Comparison of ENCODE assay signal across 8 mouse cellular contexts in genomic region chr4:141010941-141011429, GRCm38 (mm10). TPM values are rescaled to one million over a fixed set of nuclear protein-coding genes. Genes with fewer than 3 reads are reported as not detected.
A peak's percentile ranks its signal among the peaks of the same experiment; 100 is the strongest.
DNase-seq lines count a peak whose midpoint lies in the region; ATAC-seq and TF ChIP-seq lines count a peak whose summit lies in the region.

No protein-coding gene starts in this region.

- no peak for TF ChIP-seq POLR2A in testis, adult 2 months (IDR thresholded peaks at IDR 0.05; ENCODE audit: control insufficient read depth, low read depth, low read length)
- TF ChIP-seq POLR2A in limb, embryonic 14.5 days (IDR thresholded peaks at IDR 0.05; ENCODE audit: borderline replicate concordance, extremely low read depth, insufficient read depth, insufficient read length), result no peak

- TF ChIP-seq CTCF in testis, adult 2 months (IDR thresholded peaks at IDR 0.05; ENCODE audit: control insufficient read depth, insufficient read depth, insufficient replicate concordance, low read depth, low read length), result no peak

- H3K9ac ChIP-seq in heart, embryonic 15.5 days, result peak overlapping the region; percentile 71
- H3K9ac ChIP-seq in limb, embryonic 14.5 days (ENCODE audit: low read depth, low read length, severe bottlenecking), result peak overlapping the region; percentile 92
- H3K9ac ChIP-seq in neural tube, embryonic 12.5 days, result peak overlapping the region; percentile 80

- 2% methylated on average over 17 of the region's 17 CpGs for WGBS in heart, embryonic 15.5 days
- WGBS in limb, embryonic 14.5 days, result 4% methylated on average over 16 of the region's 17 CpGs
- WGBS in neural tube, embryonic 12.5 days, result under 1% methylated on average over 17 of the region's 17 CpGs

- H3K9me3 ChIP-seq in heart, embryonic 15.5 days (replicated peaks), result no peaks in the 10 kb centered on the region
- no peaks in the 10 kb centered on the region for H3K9me3 ChIP-seq in limb, embryonic 14.5 days (ENCODE audit: control insufficient read depth, low read length)
- peaks cover 7% of the 10 kb centered on the region; the same call in 1 of the 2 replicates for H3K9me3 ChIP-seq in neural tube, embryonic 12.5 days

- no peak for DNase-seq in testis, postnatal 14 days (ENCODE audit: low spot score)
- peak; percentile 69 for DNase-seq in limb, embryonic 14.5 days (ENCODE audit: low spot score)
- DNase-seq in left cerebral cortex, adult 18-20 months (ENCODE audit: low spot score in 2 of 2), result no peak
- DNase-seq in layer of hippocampus, adult 8-10 months (ENCODE audit: low spot score in 2 of 2), result no peak

- 0 out of 2 replicates have a peak, but pooled peaks have one; percentile 11 for ATAC-seq in heart, embryonic 15.5 days (replicated peaks; ENCODE audit: insufficient number of reproducible peaks, insufficient read depth, low FRiP score, low read depth)
- ATAC-seq in limb, embryonic 14.5 days (ENCODE audit: low FRiP score, low read depth), result peak; percentile 41; the same call in 1 of the 2 replicates
- peak; percentile 51 for ATAC-seq in neural tube, embryonic 12.5 days (ENCODE audit: low FRiP score, low read depth)
- no peak for ATAC-seq in erythroid progenitor cell, adult 5-6 weeks (replicated peaks; ENCODE audit: low FRiP score, poor library complexity, severe bottlenecking)

- no peaks in the 10 kb centered on the region for H3K27me3 ChIP-seq in testis, adult 2 months (ENCODE audit: control insufficient read depth, insufficient read depth, low read length)
- H3K27me3 ChIP-seq in heart, embryonic 15.5 days, result no peaks in the 10 kb centered on the region
- H3K27me3 ChIP-seq in limb, embryonic 14.5 days (ENCODE audit: control insufficient read depth, insufficient read depth, low read length), result no peaks in the 10 kb centered on the region
- no peaks in the 10 kb centered on the region for H3K27me3 ChIP-seq in neural tube, embryonic 12.5 days (replicated peaks)

- peaks cover 6% of the 10 kb centered on the region for H3K4me1 ChIP-seq in testis, adult 2 months (ENCODE audit: control insufficient read depth, insufficient read depth, low read length)
- H3K4me1 ChIP-seq in heart, embryonic 15.5 days (replicated peaks), result peaks cover 50% of the 10 kb centered on the region
- peaks cover 18% of the 10 kb centered on the region for H3K4me1 ChIP-seq in limb, embryonic 14.5 days (ENCODE audit: control insufficient read depth, insufficient read depth, low read length)
- H3K4me1 ChIP-seq in neural tube, embryonic 12.5 days, result peaks cover 31% of the 10 kb centered on the region

- peak overlapping the region; percentile 39 for H3K4me3 ChIP-seq in testis, adult 2 months (ENCODE audit: control insufficient read depth, low read depth, low read length)
- H3K4me3 ChIP-seq in heart, embryonic 15.5 days, result peak overlapping the region; percentile 70
- peak overlapping the region; percentile 75 for H3K4me3 ChIP-seq in limb, embryonic 14.5 days (replicated peaks; ENCODE audit: low read length)
- peak overlapping the region; percentile 66 for H3K4me3 ChIP-seq in neural tube, embryonic 12.5 days

- no peaks in the 10 kb centered on the region for H3K36me3 ChIP-seq in testis, adult 2 months (ENCODE audit: control insufficient read depth, insufficient read depth, low read length)
- peaks cover 29% of the 10 kb centered on the region for H3K36me3 ChIP-seq in heart, embryonic 15.5 days
- peaks cover 49% of the 10 kb centered on the region for H3K36me3 ChIP-seq in limb, embryonic 14.5 days (ENCODE audit: control insufficient read depth, insufficient read depth, low read length)
- peaks cover 55% of the 10 kb centered on the region for H3K36me3 ChIP-seq in neural tube, embryonic 12.5 days

- H3K4me2 ChIP-seq in heart, embryonic 15.5 days, result peak overlapping the region; percentile 84
- peak overlapping the region; percentile 88 for H3K4me2 ChIP-seq in limb, embryonic 14.5 days (replicated peaks; ENCODE audit: low read depth, low read length, severe bottlenecking)
- peak overlapping the region; percentile 83 for H3K4me2 ChIP-seq in neural tube, embryonic 12.5 days (replicated peaks)

- H3K27ac ChIP-seq in testis, adult 2 months (ENCODE audit: control insufficient read depth, insufficient read depth, low read depth, low read length), result no peak overlapping the region
- H3K27ac ChIP-seq in heart, embryonic 15.5 days, result peak overlapping the region; percentile 77
- H3K27ac ChIP-seq in limb, embryonic 14.5 days (replicated peaks; ENCODE audit: low read depth, low read length), result peak overlapping the region; percentile 94
- H3K27ac ChIP-seq in neural tube, embryonic 12.5 days, result no peak overlapping the region

RNA-seq across cellular contexts. Expression of gene Mfap2, which starts 0.8 kb away (rescaled TPM):
- polyA plus RNA-seq in testis, adult 2 months (2012; rRNA removed), result 2.3 and 4.7 TPM in 2 replicates
- polyA plus RNA-seq in heart, embryonic 15.5 days (2015; fragmentation: Nextera tagmentation; extraction: Ambion mirVana), result 237 and 341 TPM in 2 replicates
- polyA plus RNA-seq in limb, embryonic 14.5 days (2012; rRNA removed), result 708 and 919 TPM in 2 replicates
- polyA plus RNA-seq in limb, embryonic 14.5 days (2014; fragmentation: Nextera tagmentation; extraction: Ambion mirVana), result 1,017 and 1,089 TPM in 2 replicates
- polyA plus RNA-seq in neural tube, embryonic 12.5 days (2016; fragmentation: Nextera tagmentation; extraction: Ambion mirVana), result 265 and 278 TPM in 2 replicates
- total RNA-seq in left cerebral cortex, adult 18-20 months (2021), result 1 to 10 TPM; 3.8 to 4.4 TPM
- total RNA-seq in erythroid progenitor cell, adult 5-6 weeks (2015; ENCODE audit: low replicate concordance), result not detected in 2 replicates
- total RNA-seq in erythroid progenitor cell, adult 5-6 weeks (2017; ENCODE audit: low replicate concordance), result not detected in 2 replicates
- 1 to 10 TPM; 4.2 to 6.6 (median 5.5) TPM for total RNA-seq in layer of hippocampus, adult 8-10 months (2022)

RNA-seq across cellular contexts. Expression of gene Atp13a2, which starts 24.3 kb away (rescaled TPM):
- polyA plus RNA-seq in testis, adult 2 months (2012; rRNA removed), result 40.8 and 41.6 TPM in 2 replicates
- 23.4 and 38.8 TPM in 2 replicates for polyA plus RNA-seq in heart, embryonic 15.5 days (2015; fragmentation: Nextera tagmentation; extraction: Ambion mirVana)
- polyA plus RNA-seq in limb, embryonic 14.5 days (2012; rRNA removed), result 74.6 and 112 TPM in 2 replicates
- 43.7 and 45.0 TPM in 2 replicates for polyA plus RNA-seq in limb, embryonic 14.5 days (2014; fragmentation: Nextera tagmentation; extraction: Ambion mirVana)
- 121 and 126 TPM in 2 replicates for polyA plus RNA-seq in neural tube, embryonic 12.5 days (2016; fragmentation: Nextera tagmentation; extraction: Ambion mirVana)
- total RNA-seq in left cerebral cortex, adult 18-20 months (2021), result 100 to 1,000 TPM; 140 to 149 TPM
- total RNA-seq in erythroid progenitor cell, adult 5-6 weeks (2015; ENCODE audit: low replicate concordance), result 4.2 and 10.8 TPM in 2 replicates
- 6.0 and 18.0 TPM in 2 replicates for total RNA-seq in erythroid progenitor cell, adult 5-6 weeks (2017; ENCODE audit: low replicate concordance)
- 100 to 1,000 TPM; 144 to 156 (median 150) TPM for total RNA-seq in layer of hippocampus, adult 8-10 months (2022)

RNA-seq across cellular contexts. Expression of gene Crocc, which starts 49.4 kb away (rescaled TPM):
- polyA plus RNA-seq in testis, adult 2 months (2012; rRNA removed), result 12.5 and 15.8 TPM in 2 replicates
- polyA plus RNA-seq in heart, embryonic 15.5 days (2015; fragmentation: Nextera tagmentation; extraction: Ambion mirVana), result 3.4 and 4.7 TPM in 2 replicates
- polyA plus RNA-seq in limb, embryonic 14.5 days (2012; rRNA removed), result 25.9 and 27.8 TPM in 2 replicates
- 5.4 and 7.3 TPM in 2 replicates for polyA plus RNA-seq in limb, embryonic 14.5 days (2014; fragmentation: Nextera tagmentation; extraction: Ambion mirVana)
- polyA plus RNA-seq in neural tube, embryonic 12.5 days (2016; fragmentation: Nextera tagmentation; extraction: Ambion mirVana), result 11.7 and 12.8 TPM in 2 replicates
- total RNA-seq in left cerebral cortex, adult 18-20 months (2021), result 10 to 100 TPM; 44.6 to 55.4 TPM
- 0.36 TPM in 1 of 2 replicates, not detected in the other for total RNA-seq in erythroid progenitor cell, adult 5-6 weeks (2015; ENCODE audit: low replicate concordance)
- total RNA-seq in erythroid progenitor cell, adult 5-6 weeks (2017; ENCODE audit: low replicate concordance), result 1.4 TPM in 1 of 2 replicates, not detected in the other
- total RNA-seq in layer of hippocampus, adult 8-10 months (2022), result 10 to 100 TPM; 67.9 to 92.0 (median 76.6) TPM

RNA-seq across cellular contexts. Expression of gene Sdhb, which starts 50.0 kb away (rescaled TPM):
- polyA plus RNA-seq in testis, adult 2 months (2012; rRNA removed), result 97.1 and 102 TPM in 2 replicates
- polyA plus RNA-seq in heart, embryonic 15.5 days (2015; fragmentation: Nextera tagmentation; extraction: Ambion mirVana), result 812 and 965 TPM in 2 replicates
- polyA plus RNA-seq in limb, embryonic 14.5 days (2012; rRNA removed), result 156 and 175 TPM in 2 replicates
- polyA plus RNA-seq in limb, embryonic 14.5 days (2014; fragmentation: Nextera tagmentation; extraction: Ambion mirVana), result 380 and 381 TPM in 2 replicates
- 403 and 410 TPM in 2 replicates for polyA plus RNA-seq in neural tube, embryonic 12.5 days (2016; fragmentation: Nextera tagmentation; extraction: Ambion mirVana)
- total RNA-seq in left cerebral cortex, adult 18-20 months (2021), result 100 to 1,000 TPM; 192 to 194 TPM
- 44.3 and 52.0 TPM in 2 replicates for total RNA-seq in erythroid progenitor cell, adult 5-6 weeks (2015; ENCODE audit: low replicate concordance)
- 21.6 and 53.0 TPM in 2 replicates for total RNA-seq in erythroid progenitor cell, adult 5-6 weeks (2017; ENCODE audit: low replicate concordance)
- 100 to 1,000 TPM; 169 to 190 (median 176) TPM for total RNA-seq in layer of hippocampus, adult 8-10 months (2022)

Comparison
In these comparisons a context has a peak if more than half of its experiments do, and no peak if none do; other contexts are left out.
1. H3K27ac ChIP-seq: peak in heart, embryonic 15.5 days (single experiment) and limb, embryonic 14.5 days (single experiment); none in testis, adult 2 months (single experiment) and neural tube, embryonic 12.5 days (single experiment).
2. RNA of gene Mfap2, which starts 0.8 kb away (polyA plus RNA-seq): 708 to 1,089 TPM in limb, embryonic 14.5 days, 265 to 278 TPM in neural tube, embryonic 12.5 days and 237 to 341 TPM in heart, embryonic 15.5 days; 2.3 to 4.7 TPM in testis, adult 2 months; every median in the first group is over 10 times any median in the second.
3. Peak in every context shown above with its lines, with median percentiles within 50 percentile points of each other: H3K4me3 ChIP-seq, H3K4me2 ChIP-seq and H3K9ac ChIP-seq.